Mouse (Mus musculus) cerebellum, adult 2 months (tissue): ENCODE results near the gene Nphs2.

Source experiments
- CTCF ChIP-seq: fragments of 200-500 bp; IDR thresholded peaks from 2 replicates; pipeline ENCODE4 v1.5.1; 2011; ENCODE audit warnings: low read depth, mild to moderate bottlenecking, control low read depth, low read length, moderate library complexity, borderline replicate concordance; ENCODE audit not compliant: insufficient read depth
- POLR2A ChIP-seq: fragments of 200-500 bp; IDR thresholded peaks from 2 replicates; pipeline ENCODE4 v1.6.1; 2011; ENCODE audit warnings: low read length, control low read depth, borderline replicate concordance; ENCODE audit not compliant: insufficient read depth

DNA sequence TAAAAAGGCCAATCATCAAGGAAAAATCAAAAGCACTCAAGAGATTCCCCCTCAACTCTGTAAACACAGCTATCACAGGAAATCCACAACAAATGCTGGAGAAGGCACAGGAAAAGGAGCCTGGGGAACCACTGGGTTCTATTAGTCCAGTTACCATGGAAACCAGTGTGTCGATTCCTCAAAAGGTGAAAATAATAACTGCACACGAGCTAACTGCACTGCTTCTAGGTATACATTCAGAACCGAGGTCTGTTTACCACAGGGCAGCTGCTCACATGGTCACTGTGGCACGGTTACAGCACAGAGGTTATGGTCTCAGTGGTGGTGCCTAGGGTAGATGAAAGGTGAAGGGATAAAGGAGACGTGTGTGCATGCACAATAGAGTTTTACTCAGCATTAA, 38.9 kb upstream of the Nphs2 start:
- no peak for TF ChIP-seq POLR2A
- TF ChIP-seq CTCF = no peak
